Mouse (Mus musculus) limb, embryonic 11.5 days (tissue): ENCODE results near the gene Rtl5. TPM values are rescaled to one million over a fixed set of nuclear protein-coding genes. Genes with fewer than 3 reads are reported as not detected.
A peak's percentile ranks its signal among the peaks of the same experiment; 100 is the strongest.

ENCODE experiments used
- ATAC-seq: fragments of 200-750 bp; cut with Nextera tagmentation; 2 replicates; pipeline ENCODE4 v1.8.0; 2017; ENCODE audit warnings: low read depth; ENCODE audit not compliant: insufficient number of reproducible peaks, low FRiP score, low TSS enrichment
- DNase-seq: peaks from one replicate; pipeline ENCODE4 v3.0.0-alpha.2; 2015; ENCODE audit warnings: low spot score
- H3K27ac ChIP-seq: fragments of 300-500 bp; sonication (generic); replicated peaks from 2 replicates; pipeline ENCODE4 v1.5.1; 2014; ENCODE audit warnings: low read depth, mild to moderate bottlenecking, low read length
- H3K27me3 ChIP-seq: fragments of 300-500 bp; sonication (generic); 2 replicates; pipeline ENCODE4 v1.6.1; 2014; ENCODE audit warnings: mild to moderate bottlenecking, low read length, mixed read lengths; ENCODE audit not compliant: control insufficient read depth, insufficient read depth
- H3K36me3 ChIP-seq: fragments of 300-500 bp; sonication (generic); 2 replicates; pipeline ENCODE4 v1.6.1; 2014; ENCODE audit warnings: mild to moderate bottlenecking, low read length, moderate library complexity, mixed read lengths; ENCODE audit not compliant: control insufficient read depth, insufficient read depth
- H3K4me1 ChIP-seq: fragments of 300-500 bp; sonication (generic); 2 replicates; pipeline ENCODE4 v1.6.1; 2014; ENCODE audit warnings: low read length, mixed read lengths; ENCODE audit not compliant: control insufficient read depth, insufficient read depth
- H3K4me2 ChIP-seq: fragments of 300-500 bp; sonication (generic); 2 replicates; pipeline ENCODE4 v1.6.1; 2014; ENCODE audit warnings: low read depth, mild to moderate bottlenecking, moderate library complexity; ENCODE audit not compliant: severe bottlenecking
- H3K4me3 ChIP-seq: fragments of 300-500 bp; sonication (generic); 2 replicates; pipeline ENCODE4 v1.5.1; 2014; ENCODE audit warnings: low read depth, low read length
- H3K9ac ChIP-seq: fragments of 300-500 bp; sonication (generic); 2 replicates; pipeline ENCODE4 v1.6.1; 2014; ENCODE audit warnings: mild to moderate bottlenecking, low read length
- H3K9me3 ChIP-seq: fragments of 300-500 bp; sonication (generic); 2 replicates; pipeline ENCODE4 v1.6.1; 2016; ENCODE audit warnings: low read length; ENCODE audit not compliant: control insufficient read depth
- WGBS: fragments of 180-500 bp; shearing (Covaris S2); extraction: QIAGEN DNeasy Blood & Tissue Kit; methylation state at CpG from one replicate; pipeline ENCODE4 v1.1.7; 2014; 5-methylcytosine and 5-hydroxymethylcytosine counted together
- polyA plus RNA-seq: library from polyadenylated mRNA; unstranded; fragments of >200 nt; fragmentation: Nextera tagmentation; extraction: Ambion mirVana; gene quantifications from 2 replicates; pipeline ENCODE4 v1.2.1, GENCODE M21; 2014

Gene Rtl5
- polyA plus RNA-seq, 1 experiment from 2014 or later, result 4.0 TPM

DNA sequence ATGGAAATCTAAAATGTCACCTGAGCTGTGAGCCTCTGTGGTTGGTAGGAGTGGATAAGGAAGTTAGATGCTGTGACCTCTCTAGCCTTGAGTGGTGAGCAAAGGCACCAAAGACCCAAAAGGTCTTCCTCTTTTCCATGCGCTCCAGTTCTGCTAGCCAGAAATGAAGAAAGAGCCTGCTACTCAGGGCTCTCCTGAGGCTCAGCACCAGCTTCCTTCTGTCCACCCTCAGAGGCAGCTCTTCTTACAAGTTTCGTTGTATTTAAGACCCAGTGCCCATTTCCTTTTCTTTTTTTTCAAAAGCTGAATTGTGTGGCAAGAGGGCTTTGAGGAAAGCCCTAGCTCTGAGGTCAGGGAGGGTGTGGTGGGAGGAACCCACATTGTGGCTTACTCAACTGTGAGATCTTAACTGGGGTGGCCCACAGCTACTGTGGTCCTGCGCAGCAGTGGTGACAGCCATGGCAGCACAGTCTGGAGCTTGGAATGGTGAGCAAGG lies 34.2 kb downstream of the Rtl5 start:
- H3K4me2 ChIP-seq, result no peak overlapping the region
- no peak overlapping the region for H3K27ac ChIP-seq
- no peaks in the 10 kb centered on the region for H3K4me1 ChIP-seq
- 81% methylated on average over 3 of the region's 3 CpGs for WGBS
- ATAC-seq, result no peak
- no peaks in the 10 kb centered on the region for H3K9me3 ChIP-seq
- H3K4me3 ChIP-seq, result no peak overlapping the region
- H3K27me3 ChIP-seq, result 0 out of 2 replicates have a peak, but pooled peaks cover 5% of the 10 kb centered on the region
- H3K36me3 ChIP-seq, result no peaks in the 10 kb centered on the region
- DNase-seq, result no peak
- no peak overlapping the region for H3K9ac ChIP-seq

DNA sequence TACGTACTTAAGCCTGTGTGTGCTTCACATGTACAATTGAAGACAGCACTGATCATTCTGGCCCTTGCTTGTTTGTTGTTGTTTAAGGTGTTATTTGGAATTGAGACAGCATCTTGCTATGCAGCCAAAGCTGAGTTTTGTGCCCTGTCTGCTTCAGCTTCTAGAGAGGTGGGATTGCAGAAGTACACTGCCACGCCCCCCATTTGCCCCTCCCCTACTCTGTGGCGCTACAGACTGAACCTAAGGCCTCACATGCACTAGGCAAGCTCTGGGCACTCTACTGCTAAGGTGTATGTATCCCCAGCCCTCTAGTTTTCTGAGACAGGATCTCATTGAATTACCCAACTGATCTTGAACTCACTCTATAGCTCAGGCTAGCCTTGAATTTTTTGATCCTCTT lies 35.4 kb downstream of the Rtl5 start:
- H3K4me2 ChIP-seq, result no peak overlapping the region
- no peak overlapping the region for H3K27ac ChIP-seq
- H3K27me3 ChIP-seq, result 0 out of 2 replicates have a peak, but pooled peaks cover 9% of the 10 kb centered on the region
- no peak for DNase-seq
- 46% methylated on average over 3 of the region's 3 CpGs for WGBS
- no peak overlapping the region for H3K4me3 ChIP-seq
- H3K9ac ChIP-seq, result no peak overlapping the region
- no peaks in the 10 kb centered on the region for H3K4me1 ChIP-seq
- no peak for ATAC-seq
- H3K36me3 ChIP-seq, result no peaks in the 10 kb centered on the region
- no peaks in the 10 kb centered on the region for H3K9me3 ChIP-seq

DNA sequence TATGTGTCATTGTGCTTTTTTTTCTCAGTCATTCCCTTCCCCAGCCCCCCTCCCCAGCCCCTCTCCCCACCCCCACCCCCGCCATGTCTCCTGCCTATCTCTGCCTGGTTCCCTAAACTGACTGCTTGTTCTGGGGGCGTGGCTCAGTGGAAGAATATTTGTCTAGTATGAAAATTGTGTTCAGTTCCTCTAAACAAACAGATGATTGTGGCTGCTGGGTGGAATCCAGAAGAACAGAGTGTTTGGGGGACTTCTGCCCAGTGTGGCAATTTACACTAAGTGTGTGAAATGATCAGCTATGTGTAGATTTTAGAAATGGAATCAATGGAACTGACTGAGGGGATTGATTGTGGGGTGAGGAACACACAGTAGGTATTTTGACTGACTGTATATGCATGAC lies 37.5 kb downstream of the Rtl5 start:
- ATAC-seq, result no peak

DNA sequence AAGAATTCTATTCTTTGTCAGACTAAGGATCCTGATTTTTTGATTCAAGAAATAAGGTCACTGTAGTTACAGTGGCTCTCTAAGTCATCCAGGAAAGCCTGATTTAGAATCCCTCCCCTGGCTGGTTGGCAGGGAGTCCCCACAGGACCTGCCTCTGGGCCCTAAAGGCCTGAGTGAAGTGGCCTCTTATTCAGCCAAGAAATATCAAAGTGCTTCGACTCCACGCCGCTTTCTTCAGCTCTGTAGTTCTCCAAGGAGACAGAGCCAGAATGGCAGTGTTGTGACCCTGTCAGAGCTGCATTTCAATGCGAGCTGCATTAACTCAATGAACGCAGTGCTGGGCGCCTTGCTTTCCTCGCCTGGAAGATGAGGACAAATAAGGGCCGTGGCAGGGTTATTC lies 38.7 kb downstream of the Rtl5 start:
- WGBS, result 83% methylated on average over 8 of the region's 8 CpGs
- Histone ChIP-seq H3K9me3 (no peaks in the 10 kb centered on the region), H3K9ac (no peak overlapping the region), H3K4me3 (no peak overlapping the region), H3K36me3 (no peaks in the 10 kb centered on the region), H3K4me1 (no peaks in the 10 kb centered on the region), H3K4me2 (no peak overlapping the region), H3K27me3 (peaks cover 18% of the 10 kb centered on the region), H3K27ac (no peak overlapping the region)
- no peak for DNase-seq
- ATAC-seq, result no peak

More for the DNA sequence above, 37.5 kb downstream of the Rtl5 start:
- Histone ChIP-seq H3K9me3 (no peaks in the 10 kb centered on the region), H3K4me3 (no peak overlapping the region), H3K4me2 (no peak overlapping the region), H3K27ac (no peak overlapping the region), H3K4me1 (no peaks in the 10 kb centered on the region), H3K9ac (no peak overlapping the region), H3K36me3 (no peaks in the 10 kb centered on the region), H3K27me3 (peaks cover 17% of the 10 kb centered on the region)
- no peak for DNase-seq
- 82% methylated on average over 2 of the region's 2 CpGs for WGBS

DNA sequence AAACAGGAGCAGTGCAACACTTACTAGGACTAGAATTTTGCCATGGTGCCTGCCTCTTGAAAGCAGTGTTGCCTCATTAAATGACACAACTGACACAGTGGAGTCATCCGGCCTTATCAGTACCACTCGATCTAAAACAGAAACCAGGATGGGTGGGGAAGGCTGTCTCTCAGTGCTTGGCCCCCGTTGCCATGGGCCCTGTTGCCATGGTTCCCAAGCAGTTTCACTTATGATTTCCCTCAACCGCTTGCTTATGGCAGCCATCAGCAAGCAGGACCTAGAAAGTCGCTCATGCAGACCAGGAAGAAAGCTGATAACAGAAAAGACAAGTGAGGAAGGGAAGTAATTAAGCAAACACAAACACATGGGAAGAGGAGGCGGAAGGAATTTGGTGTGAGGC lies 39.3 kb downstream of the Rtl5 start:
- peaks cover 18% of the 10 kb centered on the region for H3K27me3 ChIP-seq
- no peak overlapping the region for H3K27ac ChIP-seq
- DNase-seq (no peak), ATAC-seq (no peak)
- H3K9me3 ChIP-seq, result no peaks in the 10 kb centered on the region
- WGBS, result 59% methylated on average over 6 of the region's 6 CpGs
- no peak overlapping the region for H3K4me2 ChIP-seq
- H3K9ac ChIP-seq, result no peak overlapping the region
- H3K4me3 ChIP-seq, result no peak overlapping the region
- H3K4me1 ChIP-seq, result no peaks in the 10 kb centered on the region
- H3K36me3 ChIP-seq, result no peaks in the 10 kb centered on the region

DNA sequence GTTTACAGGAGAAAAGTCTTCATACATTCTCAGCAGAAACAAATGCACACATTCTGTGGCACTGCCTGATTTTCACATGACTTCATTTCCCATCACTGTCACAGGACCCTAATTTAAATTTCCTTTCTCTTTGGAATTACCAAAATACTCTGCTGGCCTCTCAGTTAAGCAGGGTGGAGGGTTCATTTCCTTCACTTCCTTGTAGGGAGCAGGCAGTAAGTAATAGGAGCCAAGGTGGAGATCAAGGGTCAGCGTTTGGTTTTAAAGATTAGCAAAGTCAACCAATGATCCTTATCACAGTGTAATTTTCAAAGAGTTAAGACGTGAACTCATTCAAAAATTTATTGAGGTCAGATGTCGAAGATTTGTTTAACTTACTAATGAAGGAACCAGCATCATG lies 46.1 kb downstream of the Rtl5 start:
- Histone ChIP-seq H3K4me2 (no peak overlapping the region), H3K27me3 (peaks cover 12% of the 10 kb centered on the region), H3K9me3 (no peaks in the 10 kb centered on the region), H3K9ac (no peak overlapping the region), H3K4me1 (no peaks in the 10 kb centered on the region), H3K4me3 (no peak overlapping the region), H3K36me3 (no peaks in the 10 kb centered on the region), H3K27ac (no peak overlapping the region)
- DNase-seq, result no peak
- no peak for ATAC-seq
- WGBS, result 58% methylated on average over 3 of the region's 3 CpGs

DNA sequence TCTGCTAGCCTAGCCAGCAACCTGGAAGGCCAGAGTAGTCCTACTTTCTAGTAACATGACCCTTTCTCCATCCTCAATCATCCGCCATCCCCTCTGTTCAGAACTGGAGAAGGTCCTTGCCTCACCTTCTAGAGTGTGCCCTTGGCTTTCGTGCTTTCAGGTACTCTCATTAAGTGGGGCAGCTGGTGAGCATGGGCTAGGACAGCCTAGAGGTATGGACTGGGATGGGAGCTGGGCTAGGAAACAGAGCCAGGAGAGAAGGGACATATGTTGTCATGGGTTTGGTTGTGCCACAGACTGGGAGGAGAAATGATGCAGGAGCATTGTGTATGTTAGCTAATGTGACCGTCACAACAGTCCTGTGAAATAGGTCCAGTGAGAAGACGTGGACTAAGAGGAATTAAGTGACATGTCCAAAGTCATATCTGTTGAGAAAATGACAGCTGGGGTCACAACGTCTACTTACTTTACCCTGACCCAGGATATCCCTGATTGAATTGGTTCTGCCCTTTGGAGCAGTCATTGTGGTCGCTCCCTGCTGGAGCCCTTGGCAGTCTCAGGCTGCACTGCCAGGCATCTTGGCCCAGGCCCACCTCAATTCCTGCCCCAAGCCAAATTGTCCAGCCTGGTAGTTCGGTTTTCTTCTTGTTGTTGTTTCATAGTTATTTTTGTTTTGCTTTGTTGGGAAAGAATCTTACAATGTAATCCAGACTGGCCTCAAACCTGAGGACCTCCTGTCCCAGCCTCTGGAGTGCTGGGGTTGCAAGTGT lies 51.4 kb downstream of the Rtl5 start:
- ATAC-seq, result no peak
- H3K9ac ChIP-seq, result no peak overlapping the region

DNA sequence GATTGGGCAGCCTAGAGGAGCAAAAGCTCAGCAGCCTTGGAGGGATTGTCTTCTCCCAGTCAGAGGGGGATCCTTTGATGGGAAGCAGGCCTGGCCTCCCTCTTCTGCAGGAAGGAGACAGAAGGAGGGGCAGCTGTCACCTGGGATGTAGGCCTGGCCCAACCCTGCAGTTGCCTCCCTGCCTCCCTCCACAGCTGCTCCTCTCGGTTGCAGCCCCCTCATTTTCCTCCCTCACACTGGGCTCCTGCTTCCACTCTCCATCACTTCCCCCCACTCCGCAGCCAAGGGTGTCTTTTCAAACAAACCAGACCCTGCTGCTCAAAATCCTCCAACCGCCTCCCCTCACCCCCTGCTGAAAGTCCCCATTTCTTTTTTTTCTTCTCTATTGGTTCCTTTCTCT lies 52.2 kb downstream of the Rtl5 start:
- peak; percentile 32 for DNase-seq
- Histone ChIP-seq H3K27me3 (peaks cover 12% of the 10 kb centered on the region; the same call in 1 of the 2 replicates), H3K9me3 (no peaks in the 10 kb centered on the region), H3K27ac (no peak overlapping the region), H3K4me1 (no peaks in the 10 kb centered on the region), H3K4me3 (no peak overlapping the region), H3K4me2 (no peak overlapping the region), H3K9ac (no peak overlapping the region), H3K36me3 (no peaks in the 10 kb centered on the region)
- WGBS, result 26% methylated on average over 3 of the region's 3 CpGs
- peak; percentile 67; the same call in 1 of the 2 replicates for ATAC-seq

More for the DNA sequence above, 51.4 kb downstream of the Rtl5 start:
- Histone ChIP-seq H3K4me1 (no peaks in the 10 kb centered on the region), H3K4me3 (no peak overlapping the region), H3K36me3 (no peaks in the 10 kb centered on the region), H3K27me3 (peaks cover 12% of the 10 kb centered on the region; the same call in 1 of the 2 replicates), H3K4me2 (no peak overlapping the region), H3K9me3 (no peaks in the 10 kb centered on the region), H3K27ac (0 out of 2 replicates have a peak overlapping the region, but pooled peaks have one; percentile 21)
- 77% methylated on average over 7 of the region's 7 CpGs for WGBS
- DNase-seq, result no peak
